Mouse (Mus musculus): ENCODE results near the gene Nop58. TPM values are rescaled to one million over a fixed set of nuclear protein-coding genes. Genes with fewer than 3 reads are reported as not detected.
A peak's percentile ranks its signal among the peaks of the same experiment; 100 is the strongest.

Gene Nop58
- total RNA-seq, 1 experiment = 569 TPM

- H3K9me3 ChIP-seq (ENCODE audit: control insufficient read depth, insufficient read depth, low read depth, low read length) = no peaks in the 10 kb centered on the region
- H3K36me3 ChIP-seq (ENCODE audit: control insufficient read depth, insufficient read depth, low read length, poor library complexity, severe bottlenecking) = peaks cover 48% of the 10 kb centered on the region
- in situ Hi-C loops (cut with MboI; ENCODE audit: low sequenced_read_pairs in 2 of 2, unreplicated experiment in 2 of 2) = no loop called here
- TF ChIP-seq ZNF384 (IDR thresholded peaks at IDR 0.05; ENCODE audit: low read depth, low read length) (no peak), CHD2 (IDR thresholded peaks at IDR 0.05; ENCODE audit: low read depth, low read length) (peak; percentile 57; the same call in 1 of the 2 replicates), ZC3H11A (IDR thresholded peaks at IDR 0.05; ENCODE audit: borderline replicate concordance, low read depth, low read length) (no peak), MAFK (IDR thresholded peaks at IDR 0.05; ENCODE audit: insufficient read depth, low read depth, low read length) (no peak), HCFC1 (IDR thresholded peaks at IDR 0.05; ENCODE audit: borderline replicate concordance, insufficient read depth, low read length) (0 out of 2 replicates have a peak, but pooled peaks have one; percentile 26)
- peaks cover 1 to 16% of the 10 kb centered on the region in 2 experiments; a peak in 3 of 4 replicates for H3K4me1 ChIP-seq (ENCODE audit: control insufficient read depth in 2 of 2, insufficient read depth in 2 of 2, low read length in 2 of 2, poor library complexity in 1 of 2)
- peak overlapping the region; percentile 77; the same call in 1 of the 2 replicates for H3K9ac ChIP-seq (ENCODE audit: insufficient read depth, low read depth, low read length, poor library complexity, severe bottlenecking)
- peak; percentile 80 for DNase-seq (ENCODE audit: low read depth, low spot score)
- peak overlapping the region; percentile 99 for H3K27ac ChIP-seq (ENCODE audit: insufficient read depth, low read depth, low read length, poor library complexity, severe bottlenecking)
- peak overlapping the region in 1 of 2 experiments; percentile 42; a peak in 2 of 4 replicates for H3K4me3 ChIP-seq (ENCODE audit: insufficient read depth in 1 of 2, low read depth in 1 of 2, low read length in 2 of 2, poor library complexity in 1 of 2, severe bottlenecking in 1 of 2)
Observed at GRCm38 (mm10) chr1:59697751-59698150, 13.0 kb downstream of the Nop58 start.

- Histone ChIP-seq H3K4me1 (ENCODE audit: control insufficient read depth in 2 of 2, insufficient read depth in 2 of 2, low read length in 2 of 2, poor library complexity in 1 of 2) (peaks cover 1 to 16% of the 10 kb centered on the region in 2 experiments; a peak in 3 of 4 replicates), H3K27ac (ENCODE audit: insufficient read depth, low read depth, low read length, poor library complexity, severe bottlenecking) (peak overlapping the region; percentile 99), H3K9ac (ENCODE audit: insufficient read depth, low read depth, low read length, poor library complexity, severe bottlenecking) (peak overlapping the region; percentile 77; the same call in 1 of the 2 replicates), H3K9me3 (ENCODE audit: control insufficient read depth, insufficient read depth, low read depth, low read length) (no peaks in the 10 kb centered on the region), H3K4me3 (ENCODE audit: insufficient read depth in 1 of 2, low read depth in 1 of 2, low read length in 2 of 2, poor library complexity in 1 of 2, severe bottlenecking in 1 of 2) (peak overlapping the region in 1 of 2 experiments; percentile 42; a peak in 2 of 4 replicates), H3K36me3 (ENCODE audit: control insufficient read depth, insufficient read depth, low read length, poor library complexity, severe bottlenecking) (peaks cover 48% of the 10 kb centered on the region)
- DNase-seq (ENCODE audit: low read depth, low spot score) = no peak
- in situ Hi-C loops (cut with MboI; ENCODE audit: low sequenced_read_pairs in 2 of 2, unreplicated experiment in 2 of 2) = no loop called here
- TF ChIP-seq MAFK (IDR thresholded peaks at IDR 0.05; ENCODE audit: insufficient read depth, low read depth, low read length) = no peak
- TF ChIP-seq ZNF384 (IDR thresholded peaks at IDR 0.05; ENCODE audit: low read depth, low read length) = no peak
- TF ChIP-seq ZC3H11A (IDR thresholded peaks at IDR 0.05; ENCODE audit: borderline replicate concordance, low read depth, low read length) = no peak
- no peak for TF ChIP-seq CHD2 (IDR thresholded peaks at IDR 0.05; ENCODE audit: low read depth, low read length)
- TF ChIP-seq HCFC1 (IDR thresholded peaks at IDR 0.05; ENCODE audit: borderline replicate concordance, insufficient read depth, low read length) = no peak
Observed at GRCm38 (mm10) chr1:59698207-59698606, 13.4 kb downstream of the Nop58 start.

- in situ Hi-C loops (cut with MboI; ENCODE audit: low sequenced_read_pairs in 2 of 2, unreplicated experiment in 2 of 2) = loop anchor here in 1 of 2 experiments (25.0 kb wide), 1 partner anchor 1289 kb away; the partner anchor contains the start of gene Clk1
- no peak for DNase-seq (ENCODE audit: low read depth, low spot score)
- H3K4me1 ChIP-seq (ENCODE audit: control insufficient read depth in 2 of 2, insufficient read depth in 2 of 2, low read length in 2 of 2, poor library complexity in 1 of 2) = peaks cover 0 to 9% of the 10 kb centered on the region in 2 experiments; a peak in 2 of 4 replicates
- peaks cover 45% of the 10 kb centered on the region for H3K36me3 ChIP-seq (ENCODE audit: control insufficient read depth, insufficient read depth, low read length, poor library complexity, severe bottlenecking)
- H3K4me3 ChIP-seq (ENCODE audit: insufficient read depth in 1 of 2, low read depth in 1 of 2, low read length in 2 of 2, poor library complexity in 1 of 2, severe bottlenecking in 1 of 2) = no peak overlapping the region
- no peak overlapping the region for H3K27ac ChIP-seq (ENCODE audit: insufficient read depth, low read depth, low read length, poor library complexity, severe bottlenecking)
- TF ChIP-seq ZNF384 (IDR thresholded peaks at IDR 0.05; ENCODE audit: low read depth, low read length) (no peak), HCFC1 (IDR thresholded peaks at IDR 0.05; ENCODE audit: borderline replicate concordance, insufficient read depth, low read length) (no peak), MAFK (IDR thresholded peaks at IDR 0.05; ENCODE audit: insufficient read depth, low read depth, low read length) (no peak), CHD2 (IDR thresholded peaks at IDR 0.05; ENCODE audit: low read depth, low read length) (no peak), ZC3H11A (IDR thresholded peaks at IDR 0.05; ENCODE audit: borderline replicate concordance, low read depth, low read length) (no peak)
- H3K9me3 ChIP-seq (ENCODE audit: control insufficient read depth, insufficient read depth, low read depth, low read length) = no peaks in the 10 kb centered on the region
- H3K9ac ChIP-seq (ENCODE audit: insufficient read depth, low read depth, low read length, poor library complexity, severe bottlenecking) = no peak overlapping the region
Observed at GRCm38 (mm10) chr1:59701766-59702165, 17.0 kb downstream of the Nop58 start.

GRCm38 (mm10) chr1:59719900-59720299, 35.1 kb downstream of the Nop58 start:
- H3K27ac ChIP-seq (ENCODE audit: insufficient read depth, low read depth, low read length, poor library complexity, severe bottlenecking) = no peak overlapping the region
- H3K4me3 ChIP-seq (ENCODE audit: insufficient read depth in 1 of 2, low read depth in 1 of 2, low read length in 2 of 2, poor library complexity in 1 of 2, severe bottlenecking in 1 of 2) = no peak overlapping the region
- in situ Hi-C loops (cut with MboI; ENCODE audit: low sequenced_read_pairs in 2 of 2, unreplicated experiment in 2 of 2) = loop anchor here in 1 of 2 experiments (25.0 kb wide), 1 partner anchor 1308 kb away; the partner anchor contains the start of gene Clk1
- peaks cover 14% of the 10 kb centered on the region for H3K36me3 ChIP-seq (ENCODE audit: control insufficient read depth, insufficient read depth, low read length, poor library complexity, severe bottlenecking)
- H3K9ac ChIP-seq (ENCODE audit: insufficient read depth, low read depth, low read length, poor library complexity, severe bottlenecking) = no peak overlapping the region
- H3K4me1 ChIP-seq (ENCODE audit: control insufficient read depth in 2 of 2, insufficient read depth in 2 of 2, low read length in 2 of 2, poor library complexity in 1 of 2) = no peaks in the 10 kb centered on the region
- no peaks in the 10 kb centered on the region for H3K9me3 ChIP-seq (ENCODE audit: control insufficient read depth, insufficient read depth, low read depth, low read length)
- peak; percentile 27 for DNase-seq (ENCODE audit: low read depth, low spot score)
- TF ChIP-seq ZNF384 (IDR thresholded peaks at IDR 0.05; ENCODE audit: low read depth, low read length) = peak; percentile 31; the same call in 1 of the 2 replicates
- TF ChIP-seq ZC3H11A (IDR thresholded peaks at IDR 0.05; ENCODE audit: borderline replicate concordance, low read depth, low read length) = no peak
